Mouse (Mus musculus): Measurements from ENCODE around the gene Poc1a.

Poc1a gene

DNA sequence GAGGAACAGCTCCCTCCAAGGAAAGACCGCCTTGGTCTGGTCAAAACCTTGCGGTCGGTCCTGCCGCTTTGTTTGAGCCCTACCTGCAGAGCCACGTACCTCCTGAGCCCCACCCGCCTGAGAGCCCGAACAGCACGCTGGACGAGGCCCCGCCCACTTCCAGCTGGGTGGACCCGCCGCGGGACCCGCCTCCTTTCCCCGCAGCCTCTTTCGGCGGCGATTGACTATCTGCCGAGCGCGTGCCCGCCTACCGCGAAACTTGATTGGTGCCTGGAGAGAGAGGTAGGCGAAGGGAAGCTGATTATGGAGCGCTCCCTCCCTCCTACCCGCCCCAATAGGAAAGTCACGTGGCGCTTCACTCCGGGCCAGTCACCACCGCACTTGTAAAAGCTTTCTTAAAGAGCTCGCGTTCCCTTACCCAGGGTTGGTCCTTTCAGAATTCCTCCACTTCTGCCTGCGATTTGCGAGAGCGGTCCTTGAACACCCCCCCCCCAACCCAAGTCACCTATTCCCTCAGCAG is 86.8 kb downstream of the Poc1a start:
- peak; percentile 95 for DNase-seq (ENCODE audit: low spot score)

DNA sequence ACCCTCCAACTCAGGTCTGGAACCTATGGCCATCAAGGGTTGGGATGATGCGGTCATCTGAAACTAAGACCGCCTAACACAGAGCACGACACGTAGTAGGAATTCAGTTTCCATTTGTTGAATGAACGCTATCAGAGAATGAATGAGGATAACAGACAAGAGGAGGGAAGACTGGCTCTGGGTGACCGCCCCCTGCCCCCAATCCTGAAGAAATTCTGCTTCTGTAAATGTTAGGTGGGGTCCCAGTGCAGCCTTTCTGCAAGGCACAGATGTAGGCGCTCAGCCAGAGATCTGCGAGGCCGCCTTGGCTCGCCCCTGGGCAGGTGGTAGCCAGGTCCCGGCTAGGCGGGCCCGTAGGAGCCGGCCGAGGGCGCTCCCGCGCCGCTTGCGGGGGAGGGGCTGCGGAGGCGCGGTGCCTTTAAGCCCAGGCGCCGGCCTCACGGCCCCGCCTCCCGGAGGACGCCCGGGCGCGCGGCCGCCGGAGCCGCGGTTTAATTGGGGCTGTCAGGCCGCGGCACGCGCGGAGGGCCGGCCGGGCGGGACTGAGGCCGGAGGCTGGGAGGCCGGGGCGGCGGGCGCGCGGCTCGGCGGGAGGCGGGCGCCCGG is 87.4 kb downstream of the Poc1a start, which contains the start of gene Dusp7:
TSS of gene Dusp7 (plus strand) at position 521 of the 606 bp plus-strand sequence.
- DNase-seq (ENCODE audit: low spot score) = peak; percentile 69

DNA sequence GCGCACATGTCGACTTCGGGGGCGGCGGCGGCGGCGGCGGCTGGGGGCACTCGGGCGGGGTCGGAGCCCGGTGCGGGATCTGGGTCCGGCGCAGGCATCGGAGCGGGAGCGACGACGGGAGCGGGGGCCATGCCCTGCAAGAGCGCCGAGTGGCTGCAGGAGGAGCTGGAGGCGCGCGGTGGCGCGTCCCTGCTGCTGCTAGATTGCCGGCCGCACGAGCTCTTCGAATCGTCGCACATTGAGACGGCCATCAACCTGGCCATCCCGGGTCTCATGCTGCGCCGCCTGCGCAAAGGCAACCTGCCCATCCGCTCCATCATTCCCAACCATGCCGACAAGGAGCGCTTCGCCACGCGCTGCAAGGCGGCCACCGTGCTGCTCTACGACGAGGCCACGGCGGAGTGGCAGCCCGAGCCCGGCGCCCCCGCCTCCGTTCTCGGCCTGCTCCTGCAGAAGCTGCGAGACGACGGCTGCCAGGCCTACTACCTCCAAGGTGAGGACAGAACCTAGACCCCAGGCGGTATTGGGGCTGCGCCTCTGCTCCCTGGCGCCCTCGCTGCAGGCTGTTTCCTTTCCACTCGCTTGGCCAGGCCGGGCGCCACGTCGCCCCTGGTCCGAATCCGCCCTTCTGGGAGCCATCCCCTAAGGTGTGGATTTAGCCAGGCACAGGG is 88.1 kb downstream of the Poc1a start:
- DNase-seq (ENCODE audit: low spot score) = peak; percentile 59

DNA sequence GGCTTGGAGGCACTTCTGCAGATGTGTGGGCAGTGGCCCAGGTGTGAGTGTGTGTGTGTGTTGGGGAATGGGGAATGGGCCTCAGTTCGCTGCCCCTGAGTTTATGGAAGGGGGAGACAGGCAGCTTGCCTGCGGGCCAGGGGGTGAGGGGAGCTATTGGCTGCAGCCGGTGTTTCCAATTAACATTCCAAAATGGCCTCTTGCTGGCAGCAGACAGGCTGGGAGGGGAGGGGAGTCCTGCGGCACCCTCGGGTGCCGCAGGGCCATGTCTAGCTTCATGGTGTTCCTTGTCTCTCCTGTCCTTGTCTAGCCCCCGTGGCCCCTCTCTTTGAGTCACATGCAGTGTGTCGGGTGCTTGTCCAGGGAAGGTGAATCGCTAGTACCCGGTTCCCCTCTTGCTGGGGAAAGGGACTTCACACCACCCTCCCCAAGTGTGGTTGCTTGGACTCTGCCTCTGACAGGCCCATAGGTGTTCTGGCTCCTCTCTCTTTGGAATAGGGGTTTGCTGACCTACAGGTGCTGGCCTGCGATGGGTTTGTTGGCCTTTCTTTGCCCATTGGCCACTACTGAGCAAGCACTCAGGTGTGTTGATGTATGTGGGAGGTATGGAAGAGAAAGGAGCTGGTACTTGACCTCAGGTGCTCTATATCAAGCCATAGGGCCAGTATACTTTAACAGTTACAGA is 89.1 kb downstream of the Poc1a start:
- DNase-seq (ENCODE audit: low spot score) = peak; percentile 41

DNA sequence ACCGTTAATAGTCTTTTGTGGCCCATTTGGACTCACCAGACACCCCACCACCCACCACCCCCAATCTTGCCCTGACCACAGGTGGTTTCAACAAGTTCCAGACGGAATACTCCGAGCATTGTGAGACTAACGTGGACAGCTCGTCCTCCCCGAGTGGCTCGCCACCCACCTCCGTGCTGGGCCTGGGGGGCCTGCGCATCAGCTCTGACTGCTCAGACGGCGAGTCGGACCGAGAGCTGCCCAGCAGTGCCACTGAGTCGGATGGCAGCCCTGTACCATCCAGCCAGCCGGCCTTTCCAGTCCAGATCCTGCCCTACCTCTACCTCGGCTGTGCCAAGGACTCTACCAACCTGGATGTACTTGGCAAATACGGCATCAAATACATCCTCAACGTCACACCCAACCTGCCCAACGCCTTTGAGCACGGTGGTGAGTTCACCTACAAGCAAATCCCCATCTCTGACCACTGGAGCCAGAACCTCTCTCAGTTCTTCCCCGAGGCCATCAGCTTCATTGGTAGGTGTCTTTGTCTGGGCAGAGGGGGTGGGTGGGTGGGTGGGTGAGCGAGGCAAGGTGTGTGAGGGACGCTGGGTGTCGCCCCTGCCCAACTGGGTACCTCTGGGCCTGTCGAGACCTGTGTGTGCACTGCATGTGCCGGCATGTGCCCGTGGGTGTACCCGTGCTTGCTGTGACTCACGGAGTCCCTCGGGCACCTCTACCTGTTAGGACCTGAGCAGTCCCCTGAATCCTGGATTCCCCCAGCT is 89.9 kb downstream of the Poc1a start:
- DNase-seq (ENCODE audit: low spot score) = no peak

DNA sequence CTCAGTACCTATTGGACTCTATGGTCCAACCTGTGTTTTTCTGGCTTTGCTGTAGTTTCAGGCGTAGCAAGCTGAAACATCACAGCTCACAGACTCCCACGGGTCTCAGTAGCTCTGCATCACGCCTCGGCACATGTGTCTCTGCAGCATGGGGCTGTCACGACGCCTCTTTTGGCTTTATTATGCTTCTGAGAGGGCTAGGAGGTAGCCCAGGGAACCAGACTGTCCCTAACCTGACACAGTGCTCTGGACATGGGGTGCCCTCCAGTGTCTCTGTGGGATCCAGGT is 90.5 kb downstream of the Poc1a start:
- no peak for DNase-seq (ENCODE audit: low spot score)

DNA sequence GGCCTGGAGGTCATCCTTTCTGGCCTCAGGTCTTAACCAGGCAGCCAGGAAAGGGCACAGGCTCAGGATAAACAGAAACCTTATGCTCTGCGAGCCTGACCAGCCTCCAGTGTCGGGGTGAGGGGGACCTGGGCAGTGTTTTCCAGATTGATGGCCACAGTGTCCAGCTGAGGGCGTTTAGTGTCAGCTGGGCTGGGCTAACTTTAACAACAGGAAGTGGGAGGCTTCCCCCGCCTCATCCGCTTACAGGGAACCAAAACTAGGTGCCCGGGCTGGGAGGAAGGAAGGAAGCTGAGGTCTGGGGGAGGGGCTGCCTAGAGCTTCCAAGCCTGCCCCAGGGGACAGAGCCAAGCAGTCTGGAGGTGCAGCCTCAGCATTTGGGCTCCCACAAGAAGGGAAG is 90.9 kb downstream of the Poc1a start:
- DNase-seq (ENCODE audit: low spot score) = peak; percentile 52

DNA sequence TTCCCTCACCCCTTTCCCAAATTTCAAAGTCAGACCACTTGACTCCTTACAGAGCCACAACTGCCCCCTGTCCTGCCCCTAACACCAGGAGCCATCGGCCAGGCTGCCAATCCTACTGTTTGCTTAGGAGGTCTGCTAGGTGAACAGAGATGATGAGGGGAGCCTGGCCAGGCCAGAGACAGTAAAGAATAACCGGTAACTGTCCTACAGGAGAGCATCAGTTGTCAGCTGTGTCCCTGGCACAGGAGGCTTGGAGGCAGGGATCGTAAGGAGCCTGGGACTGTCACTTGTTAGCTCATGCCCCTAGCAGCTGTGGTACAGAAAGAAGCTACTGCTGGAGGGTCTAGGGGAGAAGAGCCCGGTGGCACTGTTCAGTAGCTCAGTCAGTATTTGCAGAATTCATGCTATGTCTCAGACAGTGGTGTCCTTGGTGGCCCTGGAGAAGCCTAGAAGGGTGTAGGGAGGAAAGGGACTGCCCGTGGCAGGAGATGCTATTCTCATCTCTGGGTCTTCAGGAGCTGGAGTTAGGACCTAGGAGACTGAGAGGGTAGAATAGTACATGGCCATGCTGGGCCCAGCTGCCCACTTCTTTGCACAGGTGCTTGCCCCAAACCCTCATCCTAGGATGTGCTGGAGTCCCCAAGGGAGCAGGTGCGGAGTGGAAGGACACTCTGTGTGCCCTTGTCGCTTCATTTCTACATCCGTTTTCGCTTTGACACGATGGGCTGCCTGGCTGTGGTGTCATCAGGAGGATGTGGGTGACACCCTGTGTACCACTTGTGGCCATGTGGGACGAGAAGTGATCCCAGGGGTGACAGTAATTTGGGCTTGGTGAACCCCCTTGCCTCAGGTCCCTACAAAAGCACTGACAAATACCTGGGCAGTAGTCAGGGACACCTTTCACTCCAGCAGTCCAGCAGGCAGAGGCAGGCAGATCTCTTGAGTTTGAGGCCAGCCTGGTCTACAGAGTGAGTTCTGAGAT is 91.9 kb downstream of the Poc1a start:
- DNase-seq (ENCODE audit: low spot score) = no peak

DNA sequence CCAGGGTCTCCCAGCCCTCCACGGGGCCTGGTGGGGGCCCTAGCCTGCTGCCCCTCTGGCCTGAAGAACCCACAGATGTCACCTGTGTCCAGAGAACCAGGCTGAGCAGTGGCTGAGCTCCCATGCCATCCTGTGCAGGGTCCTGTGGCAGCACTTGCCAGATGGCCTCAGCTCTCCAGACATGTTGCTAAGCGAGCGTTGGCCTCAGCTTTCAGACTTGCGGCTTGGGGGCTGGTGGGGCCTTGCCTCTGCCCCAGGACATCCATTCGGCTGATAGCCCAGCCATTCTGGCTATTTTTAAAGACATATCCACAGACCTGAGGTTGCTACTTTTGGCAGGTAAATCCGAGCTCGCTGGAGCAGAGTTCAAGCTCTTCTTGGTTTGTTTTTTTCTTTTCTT is 93.1 kb downstream of the Poc1a start:
- DNase-seq (ENCODE audit: low spot score) = no peak

DNA sequence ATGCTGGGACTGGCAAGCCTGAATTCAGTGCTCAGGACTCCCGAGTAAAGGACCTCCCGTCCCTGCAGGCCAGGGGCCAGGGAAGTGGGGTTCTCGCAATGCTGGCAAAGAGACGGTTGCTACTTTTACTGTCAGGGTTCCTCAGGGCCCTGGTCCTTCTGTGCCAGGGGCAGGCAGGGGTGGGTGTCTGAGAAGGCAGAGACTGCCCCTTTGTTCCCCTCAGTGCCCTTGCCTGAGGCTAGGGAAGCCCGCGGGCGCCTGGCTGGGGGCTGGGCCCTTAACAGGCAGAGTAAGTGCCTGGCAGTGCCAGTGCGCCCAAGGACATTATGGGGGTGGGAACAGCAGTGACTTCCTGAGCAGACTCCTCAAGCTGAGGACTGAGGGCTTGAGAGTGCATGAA is 96.4 kb downstream of the Poc1a start:
- no peak for DNase-seq (ENCODE audit: low spot score)

DNA sequence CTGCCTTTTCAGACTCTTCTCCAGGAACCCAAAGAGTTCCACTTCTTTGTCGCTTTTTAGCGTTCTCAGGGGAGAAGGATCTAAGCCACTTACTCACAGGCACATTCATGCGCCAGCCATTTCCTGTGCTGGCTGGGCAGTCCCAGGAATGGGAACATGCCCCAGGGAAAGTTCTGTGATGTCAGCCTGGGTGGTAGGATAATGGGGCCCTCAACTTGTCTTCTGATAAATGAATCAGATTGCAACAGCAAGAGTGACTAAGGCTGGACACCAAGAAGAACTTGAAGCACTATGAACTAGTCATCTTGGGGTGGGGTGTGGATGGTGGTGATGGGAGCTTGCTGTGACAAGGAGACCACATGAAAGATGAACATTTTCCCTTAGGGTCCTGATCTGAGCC is 97.2 kb downstream of the Poc1a start:
- DNase-seq (ENCODE audit: low spot score) = no peak

DNA sequence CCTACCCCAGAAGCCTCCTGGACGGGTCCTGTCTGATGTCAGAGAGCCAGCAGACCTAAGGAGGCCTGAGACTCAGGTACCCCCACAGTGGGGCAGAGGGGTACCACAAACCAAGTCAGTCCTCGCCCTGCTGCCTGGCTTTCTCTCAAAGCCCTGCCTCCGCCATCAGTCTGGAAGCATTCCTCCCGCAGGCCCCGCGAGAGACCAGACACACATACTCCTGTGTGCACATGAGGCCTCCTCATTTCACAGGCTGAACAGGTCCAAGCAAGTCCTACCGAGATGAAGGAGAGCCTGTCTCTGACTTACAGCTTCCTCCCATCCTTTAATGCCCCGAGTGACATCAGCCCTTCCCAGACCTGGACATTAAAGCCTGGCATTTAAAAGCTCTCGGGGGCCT is 97.9 kb downstream of the Poc1a start:
- DNase-seq (ENCODE audit: low spot score) = no peak

DNA sequence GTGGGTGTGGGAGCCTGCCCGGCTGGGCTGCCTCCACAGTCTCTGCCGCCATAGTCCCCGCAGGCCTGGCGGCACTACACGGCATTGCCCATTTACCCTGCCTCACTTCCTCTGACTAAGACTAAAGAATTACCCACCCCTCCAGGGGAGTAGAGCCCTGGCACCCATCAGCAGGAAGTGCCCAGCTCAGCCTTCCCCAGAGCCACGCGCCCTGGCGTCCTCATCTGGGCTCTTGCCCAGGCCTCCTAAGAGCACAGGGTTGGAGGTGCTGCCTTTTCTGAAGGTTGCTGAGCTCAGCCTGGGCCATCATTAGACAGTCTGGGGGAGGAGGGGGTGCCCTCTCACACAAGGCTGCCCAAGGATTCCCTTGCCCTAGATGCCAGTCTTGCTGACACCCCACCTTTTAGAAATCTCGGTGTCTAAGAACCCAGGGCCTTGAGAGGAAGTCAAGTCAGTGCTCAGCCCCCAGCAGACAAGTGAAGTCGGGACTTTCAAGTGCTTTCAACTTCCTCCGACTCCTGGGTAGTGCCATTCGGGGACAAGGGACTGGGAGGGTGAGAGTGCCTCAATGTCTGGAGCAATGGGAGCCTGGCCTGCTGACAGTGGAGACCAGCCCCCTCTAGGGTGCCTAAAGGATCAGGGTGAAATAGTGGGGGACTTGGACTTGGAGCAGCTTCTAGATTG is 105.5 kb downstream of the Poc1a start:
- no peak for DNase-seq (ENCODE audit: low spot score)

DNA sequence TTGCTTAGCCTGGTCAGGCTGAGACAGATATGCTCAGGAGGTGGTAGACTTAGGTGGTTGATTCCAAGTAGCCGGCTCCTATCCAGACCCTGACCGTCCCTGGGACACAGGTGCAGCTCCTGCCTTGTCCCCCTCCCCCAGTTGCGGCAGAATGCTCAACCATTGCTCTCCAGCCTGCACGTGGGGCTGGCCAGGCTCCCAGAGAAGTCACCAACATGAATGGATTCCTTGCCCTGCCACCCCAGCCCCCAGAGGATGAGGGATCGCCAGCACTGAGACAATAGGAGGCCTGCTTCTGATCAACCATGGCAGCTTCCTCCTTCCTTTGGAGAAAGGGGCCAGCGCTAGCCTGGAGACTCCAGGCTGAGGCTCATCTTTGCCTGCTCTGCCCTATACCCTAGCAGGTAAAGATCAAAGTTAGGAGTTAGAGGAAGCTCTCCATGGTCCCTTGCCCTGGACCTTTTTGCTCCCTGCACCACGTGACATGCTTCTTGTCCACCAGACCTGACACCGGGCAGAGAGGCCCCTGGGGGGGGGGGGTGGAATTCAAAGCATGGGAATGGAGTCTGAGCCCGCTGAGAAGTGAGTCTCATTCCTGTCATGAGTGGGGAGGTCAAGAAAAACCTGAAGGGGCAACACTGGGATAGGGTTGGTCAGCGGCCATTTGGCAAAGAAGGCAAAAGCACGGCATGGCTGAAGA is 112.1 kb downstream of the Poc1a start:
- DNase-seq (ENCODE audit: low spot score) = no peak

DNA sequence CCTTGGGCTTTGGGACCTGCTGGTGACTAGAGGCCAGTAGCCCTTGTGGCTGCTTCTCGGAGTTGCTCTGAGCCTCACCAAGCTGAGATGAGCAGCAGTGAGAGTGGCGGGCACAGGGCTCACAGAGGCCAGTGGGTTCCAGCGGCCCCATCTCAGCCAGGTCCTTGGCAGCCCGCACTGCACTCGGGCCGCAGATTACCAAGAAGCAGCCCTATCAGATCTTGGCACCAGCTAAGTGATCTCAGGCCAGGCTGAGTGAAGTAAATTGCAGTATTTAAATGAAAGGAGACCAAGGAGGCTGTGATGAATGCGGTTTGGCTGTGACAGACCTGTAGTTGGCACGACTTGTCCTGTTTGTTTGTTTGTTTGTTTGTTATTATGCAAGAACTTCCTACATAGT is 112.7 kb downstream of the Poc1a start:
- no peak for DNase-seq (ENCODE audit: low spot score)

DNA sequence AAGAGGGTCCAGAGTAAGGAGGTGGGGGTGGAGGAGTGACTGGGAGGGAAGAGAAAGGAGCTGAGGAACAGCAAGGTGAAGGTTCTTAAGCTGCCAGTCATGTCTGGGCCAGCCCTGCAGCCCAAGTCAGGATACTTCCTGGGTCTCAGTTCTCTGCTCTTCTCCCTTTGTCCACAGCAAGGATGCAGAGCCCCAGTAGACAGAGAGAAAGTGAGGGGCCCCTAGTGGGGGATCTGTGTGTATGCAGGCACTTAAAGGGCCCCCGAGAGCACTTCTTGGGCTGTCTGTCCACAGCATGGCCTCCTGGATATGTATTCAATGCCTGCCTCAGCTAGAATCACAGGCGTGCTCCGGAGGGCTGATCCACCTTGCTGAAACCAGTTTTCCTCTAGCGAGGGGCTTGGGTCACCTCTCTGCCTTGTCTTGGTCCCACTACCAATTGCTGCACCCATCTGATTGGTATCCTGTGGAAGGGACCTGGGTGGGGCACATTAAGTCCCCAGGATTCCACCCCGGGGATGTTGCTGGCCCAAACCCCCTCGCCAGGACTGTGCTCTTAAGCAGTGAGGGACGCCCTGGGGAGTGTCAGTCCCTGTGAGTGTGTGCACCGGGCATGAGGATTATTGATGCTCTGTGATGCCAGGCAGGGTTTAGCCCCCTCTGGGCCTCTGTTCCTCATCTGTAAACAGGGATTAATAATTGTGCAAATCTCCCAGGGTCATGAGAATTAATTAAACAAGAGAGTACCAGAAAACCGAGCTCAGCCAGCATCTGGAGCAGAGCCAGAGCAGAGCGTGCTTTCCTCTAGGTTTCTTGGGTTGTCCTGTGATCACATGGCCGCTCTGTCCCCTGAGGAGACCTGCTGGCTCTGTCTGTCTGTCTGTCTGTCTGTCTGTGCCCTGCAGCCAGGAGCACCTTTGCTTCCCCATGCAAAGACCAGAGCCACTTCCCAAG is 114.1 kb downstream of the Poc1a start:
- DNase-seq (ENCODE audit: low spot score) = no peak

DNA sequence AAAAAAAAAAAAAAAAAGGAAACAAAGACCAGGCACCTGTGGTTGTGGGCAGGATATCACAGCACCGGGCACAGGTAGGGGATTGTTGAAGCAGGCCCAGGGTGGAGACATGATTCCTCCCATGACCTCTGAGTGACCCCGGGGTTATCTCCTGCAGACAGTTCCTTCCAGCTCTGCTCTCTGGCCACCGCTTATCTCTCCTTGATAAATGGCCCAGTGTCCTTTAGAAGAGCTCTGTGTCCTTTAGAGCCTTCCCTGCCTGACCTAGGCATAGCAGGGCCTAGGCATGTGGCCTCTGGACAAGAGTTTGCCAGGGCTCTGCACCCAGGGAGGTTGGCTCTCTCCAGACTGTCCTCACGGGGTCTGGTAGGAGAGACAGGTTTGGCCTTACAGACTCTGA is 116.9 kb downstream of the Poc1a start:
- DNase-seq (ENCODE audit: low spot score) = no peak

DNA sequence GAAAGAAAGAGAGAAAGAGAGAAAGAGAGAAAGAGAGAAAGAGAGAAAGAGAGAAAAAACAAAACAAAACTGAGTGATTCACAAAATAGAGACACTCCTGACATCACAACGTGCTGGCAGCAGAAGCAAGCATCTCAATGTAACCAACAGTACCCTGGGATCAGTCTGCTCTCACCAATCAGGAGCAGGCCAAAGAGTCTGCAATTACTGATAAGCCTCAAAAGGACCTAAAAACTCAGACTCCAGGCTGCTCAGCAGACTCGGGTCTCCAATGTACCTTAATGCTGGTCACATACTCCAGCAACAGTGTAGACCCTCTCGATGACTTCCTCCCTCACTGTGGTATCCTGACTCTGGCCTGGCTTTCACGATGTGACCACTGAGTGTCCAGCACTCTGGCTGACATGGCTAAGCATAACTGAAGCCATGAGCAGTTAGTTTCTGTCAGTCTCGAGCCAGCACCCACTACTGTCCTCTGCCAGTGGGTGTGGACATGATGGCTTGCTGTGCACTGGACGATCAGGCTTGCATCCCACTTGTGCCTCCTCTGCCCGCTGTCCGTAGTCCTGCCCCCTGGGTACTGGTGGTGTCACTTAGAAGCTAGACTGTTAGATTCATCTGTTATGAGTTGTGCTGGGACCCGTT is 117.9 kb downstream of the Poc1a start:
- no peak for DNase-seq (ENCODE audit: low spot score)

DNA sequence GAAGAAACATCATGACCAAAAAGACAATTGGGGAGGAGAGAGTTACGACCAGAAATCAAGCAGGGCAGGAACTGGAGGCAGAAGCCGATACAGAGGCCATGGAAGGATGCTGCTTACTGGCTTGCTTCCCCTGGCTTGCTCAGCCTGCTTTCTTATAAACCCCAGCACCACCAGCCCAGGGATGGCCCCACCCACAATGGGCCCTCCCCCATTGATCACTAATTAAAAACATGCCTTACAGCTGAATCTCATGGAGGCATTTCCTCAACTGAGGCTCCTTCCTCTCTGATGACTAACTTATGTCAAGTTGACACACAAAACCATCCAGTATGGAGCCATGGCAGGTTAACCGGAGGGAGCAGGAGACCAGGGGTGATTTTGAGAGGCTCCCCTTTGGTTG is 118.9 kb downstream of the Poc1a start:
- DNase-seq (ENCODE audit: low spot score) = no peak
